Mouse (Mus musculus) myocyte (in vitro differentiated cells): ENCODE results near the gene Hoxb7.

ENCODE experiments used
- CEBPB ChIP-seq: IDR thresholded peaks from 2 replicates; pipeline ENCODE4 v1.6.1; 2011; ENCODE audit warnings: mild to moderate bottlenecking, moderate library complexity; ENCODE audit not compliant: poor library complexity, insufficient read depth, severe bottlenecking
- MAX ChIP-seq: IDR thresholded peaks from one replicate; pipeline ENCODE4 v1.6.1; 2011; ENCODE audit warnings: low read depth, mild to moderate bottlenecking, control low read depth
- MYOD1 ChIP-seq, 3 experiments: IDR thresholded peaks; one replicate each; pipeline ENCODE4 v1.6.1; 2011; ENCODE audit warnings: control low read depth in 2 of 3, low read depth in 2 of 3, mild to moderate bottlenecking in 2 of 3, moderate library complexity in 1 of 3; ENCODE audit not compliant: insufficient read length in 2 of 3, control insufficient read depth in 1 of 3
- POLR2A ChIP-seq: IDR thresholded peaks from one replicate; pipeline ENCODE4 v1.6.1; 2011; ENCODE audit warnings: low read depth, mild to moderate bottlenecking, control low read depth, moderate library complexity; ENCODE audit not compliant: insufficient read length
- TCF3 ChIP-seq: IDR thresholded peaks from one replicate; pipeline ENCODE4 v1.6.1; 2011; ENCODE audit warnings: low read depth, control low read depth; ENCODE audit not compliant: insufficient read length
- USF1 ChIP-seq: IDR thresholded peaks from one replicate; pipeline ENCODE4 v1.6.1; 2011; ENCODE audit warnings: low read depth, mild to moderate bottlenecking, control low read depth, moderate library complexity

DNA sequence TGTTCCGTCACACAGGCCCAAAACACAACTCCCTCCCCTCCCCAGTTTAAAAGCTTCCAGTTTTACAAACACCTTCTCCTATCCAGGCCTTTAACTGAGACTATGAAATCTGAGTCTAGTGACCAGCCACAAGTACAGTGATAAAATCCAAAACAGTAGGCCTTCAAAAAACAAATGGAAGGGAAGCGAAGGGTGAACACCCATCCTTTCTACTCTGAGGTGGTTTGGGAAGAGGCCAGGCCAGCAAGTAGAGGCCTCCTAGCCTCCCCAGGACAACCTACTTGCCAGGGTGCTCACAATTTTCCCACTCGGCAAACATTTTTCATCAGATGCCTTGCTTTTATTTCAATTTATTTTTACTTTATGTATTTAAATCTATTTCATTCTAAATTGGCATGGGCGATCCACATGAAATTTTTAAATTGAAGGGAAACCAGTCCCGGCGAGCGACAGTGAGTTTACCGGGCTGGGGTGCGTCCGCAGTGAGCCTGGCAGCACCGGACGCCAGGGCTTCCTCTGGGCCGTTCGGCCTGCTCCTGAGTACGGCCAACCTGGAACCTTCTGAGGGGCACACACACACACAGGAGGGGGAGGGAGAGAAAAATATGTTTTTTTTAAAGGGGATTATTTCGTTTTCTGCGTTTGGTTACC, 4.4 kb downstream of the Hoxb7 start:
- TF ChIP-seq POLR2A (no peak), TCF3 (no peak), MAX (no peak), MYOD1 (IDR thresholded peaks at IDR 0.05; ENCODE audit: control insufficient read depth in 1 of 3, insufficient read length in 2 of 3, low read depth in 2 of 3) (no peak), CEBPB (no peak), USF1 (no peak)
